Mouse (Mus musculus) MEL (cell line): ENCODE measurements around the gene Ppfia2.

ENCODE experiments used
- CHD2 ChIP-seq: IDR thresholded peaks from 2 replicates; pipeline ENCODE4 v1.6.1; 2011; ENCODE audit warnings: low read length, improper control_type of control experiment
- CTCF ChIP-seq, 3 experiments: IDR thresholded peaks in 2 of 3; conservative IDR thresholded peaks in 1 of 3; 2 replicates each; pipeline ENCODE4 v1.5.1; 2011 to 2012; ENCODE audit warnings: low read length in 3 of 3, low read depth in 2 of 3, mild to moderate bottlenecking in 2 of 3, improper control_type of control experiment in 1 of 3, inconsistent platforms in 1 of 3, mixed read lengths in 1 of 3, moderate library complexity in 1 of 3; ENCODE audit not compliant: control insufficient read depth in 1 of 3, insufficient read depth in 1 of 3, poor library complexity in 1 of 3, severe bottlenecking in 1 of 3
- HCFC1 ChIP-seq: IDR thresholded peaks from 2 replicates; pipeline ENCODE4 v1.6.1; 2012; ENCODE audit warnings: low read depth, mild to moderate bottlenecking, inconsistent platforms, low read length, improper control_type of control experiment, moderate library complexity
- POLR2A ChIP-seq, 2 experiments: IDR thresholded peaks; 2 replicates each; pipeline ENCODE4 v1.6.1; 2011 to 2012; ENCODE audit warnings: low read length in 2 of 2, mild to moderate bottlenecking in 2 of 2, control low read depth in 1 of 2, improper control_type of control experiment in 1 of 2, low read depth in 1 of 2, moderate library complexity in 1 of 2; ENCODE audit not compliant: control insufficient read depth in 1 of 2, insufficient read depth in 1 of 2, poor library complexity in 1 of 2
- SMC3 ChIP-seq: IDR thresholded peaks from 2 replicates; pipeline ENCODE4 v1.6.1; 2011; ENCODE audit warnings: low read depth, low read length, improper control_type of control experiment
- TCF12 ChIP-seq: IDR thresholded peaks from 2 replicates; pipeline ENCODE4 v1.6.1; 2014; ENCODE audit warnings: low read depth, mild to moderate bottlenecking, inconsistent platforms, low read length, improper control_type of control experiment, moderate library complexity
- USF1 ChIP-seq: IDR thresholded peaks from 2 replicates; pipeline ENCODE4 v1.6.1; 2014; ENCODE audit warnings: low read depth, mild to moderate bottlenecking, inconsistent platforms, low read length, improper control_type of control experiment, moderate library complexity
- ZNF384 ChIP-seq: IDR thresholded peaks from 2 replicates; pipeline ENCODE4 v1.6.1; 2012; ENCODE audit warnings: low read depth, mild to moderate bottlenecking, inconsistent platforms, low read length, improper control_type of control experiment

DNA sequence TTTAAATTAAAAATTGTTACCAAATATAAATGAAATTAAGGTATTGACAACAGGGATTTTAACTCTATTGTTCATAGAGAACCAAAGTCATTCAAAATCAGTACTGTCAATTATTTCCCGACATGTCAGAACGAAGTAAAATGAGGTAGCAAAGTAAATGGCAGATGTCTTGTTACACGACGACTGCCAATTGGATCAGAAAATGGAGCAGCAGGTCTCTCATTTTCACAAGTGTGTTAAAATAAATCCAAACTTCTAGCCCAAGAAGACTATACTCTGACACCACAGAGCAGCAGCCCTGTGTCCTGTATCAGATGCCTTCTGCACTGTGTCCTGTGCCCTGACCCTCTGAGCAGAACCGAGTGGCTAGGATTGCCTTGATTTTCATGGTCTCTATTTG lies 454.2 kb downstream of the Ppfia2 start:
- TF ChIP-seq TCF12 (no peak), USF1 (no peak), CTCF (IDR thresholded peaks at IDR 0.05 in 2 of 3, conservative IDR thresholded peaks at IDR 0.05 in 1 of 3; ENCODE audit: control insufficient read depth in 1 of 3, insufficient read depth in 1 of 3, low read depth in 2 of 3, low read length in 3 of 3, poor library complexity in 1 of 3, severe bottlenecking in 1 of 3) (no peak), HCFC1 (no peak), SMC3 (no peak), POLR2A (IDR thresholded peaks at IDR 0.05; ENCODE audit: control insufficient read depth in 1 of 2, insufficient read depth in 1 of 2, low read depth in 1 of 2, low read length in 2 of 2, poor library complexity in 1 of 2) (no peak), ZNF384 (no peak), CHD2 (no peak)
